Mouse (Mus musculus) A20 (cell line): ENCODE measurements around the gene Irf2.

Source experiments
- DNase-seq: peaks from one replicate; pipeline ENCODE4 v3.0.0-alpha.2; 2011; ENCODE audit warnings: low read depth, low spot score

Gene Irf2

DNA sequence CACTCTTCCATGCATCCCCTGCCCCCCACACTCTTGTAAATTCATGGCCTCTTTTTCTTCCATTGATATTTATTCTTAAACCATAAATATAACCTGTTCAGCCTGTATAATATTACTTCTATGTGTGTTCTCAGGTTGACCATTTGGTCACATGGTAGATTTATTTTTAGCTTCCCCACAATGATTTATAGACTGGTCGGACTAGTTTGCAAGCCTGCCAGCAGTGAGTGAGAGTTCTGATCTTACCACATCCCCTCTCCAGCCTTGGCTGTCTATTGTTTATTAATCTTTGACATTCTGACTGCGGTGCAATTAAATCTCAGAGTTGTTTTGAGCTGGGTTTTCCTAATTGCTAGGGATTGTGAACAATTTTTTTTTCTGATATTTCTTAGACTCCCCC lies 60.2 kb downstream of the Irf2 start:
- peak; percentile 33 for DNase-seq

DNA sequence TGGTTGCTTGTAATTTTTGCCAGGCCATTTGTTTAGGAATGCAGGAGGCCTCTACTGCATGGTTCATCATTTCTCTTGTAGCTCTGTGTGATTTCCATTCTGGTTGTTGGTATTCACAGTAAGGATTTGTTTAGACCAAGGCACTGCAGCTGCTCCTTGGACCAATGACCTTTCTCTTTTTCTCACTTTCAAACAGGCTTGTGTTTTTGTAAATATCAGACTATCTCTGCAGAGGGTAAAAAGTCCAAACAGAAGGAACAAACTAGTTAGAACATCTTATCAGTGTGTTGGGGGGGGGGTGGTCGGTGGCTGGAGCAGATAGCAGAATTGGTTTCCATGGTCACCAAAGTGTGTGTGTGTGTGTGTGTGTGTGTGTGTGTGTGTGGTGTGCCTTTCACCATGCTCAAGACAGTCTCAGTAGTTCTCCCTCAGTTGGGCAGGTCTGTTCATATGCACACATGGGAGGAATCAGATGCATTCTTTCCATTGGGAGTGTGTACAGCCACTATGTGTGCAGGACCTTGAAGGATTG lies 61.7 kb downstream of the Irf2 start:
- no peak for DNase-seq

DNA sequence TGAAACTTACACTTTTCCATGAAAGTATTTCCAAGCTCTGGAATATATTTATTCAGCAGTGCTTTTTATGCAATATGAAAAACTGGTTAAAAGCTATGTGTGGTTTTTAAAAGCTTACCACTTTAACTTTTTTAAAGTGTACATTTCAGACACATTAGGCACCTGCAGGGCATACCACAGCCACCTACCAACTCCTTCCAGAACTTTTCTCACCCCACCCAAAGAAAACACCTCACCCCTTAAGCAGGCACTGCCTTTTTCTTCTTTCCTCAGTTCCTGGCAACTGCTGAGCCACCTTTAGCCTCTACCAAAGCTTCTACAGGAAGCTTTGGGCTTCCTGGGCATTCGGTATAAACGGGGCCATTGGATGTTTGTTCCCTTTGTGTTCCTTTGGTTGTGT lies 62.5 kb downstream of the Irf2 start:
- no peak for DNase-seq

DNA sequence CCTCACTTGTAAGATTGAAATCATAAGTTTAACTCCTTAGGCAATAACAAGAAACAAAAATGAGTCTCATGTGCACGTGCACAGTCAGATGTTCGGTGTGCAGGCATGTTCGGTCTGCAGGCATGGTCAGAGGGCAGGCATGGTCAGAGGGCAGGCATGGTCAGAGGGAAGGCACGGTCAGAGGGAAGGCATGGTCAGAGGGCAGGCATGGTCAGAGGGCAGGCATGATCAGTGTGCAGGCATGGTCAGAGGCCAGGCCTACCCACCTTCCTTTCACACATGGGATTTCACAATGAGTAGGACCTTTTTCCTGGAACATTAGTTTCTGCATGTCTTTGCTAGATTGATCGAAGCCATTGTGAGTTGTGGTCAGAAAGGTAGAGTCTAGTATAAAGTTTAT lies 65.2 kb downstream of the Irf2 start:
- no peak for DNase-seq

DNA sequence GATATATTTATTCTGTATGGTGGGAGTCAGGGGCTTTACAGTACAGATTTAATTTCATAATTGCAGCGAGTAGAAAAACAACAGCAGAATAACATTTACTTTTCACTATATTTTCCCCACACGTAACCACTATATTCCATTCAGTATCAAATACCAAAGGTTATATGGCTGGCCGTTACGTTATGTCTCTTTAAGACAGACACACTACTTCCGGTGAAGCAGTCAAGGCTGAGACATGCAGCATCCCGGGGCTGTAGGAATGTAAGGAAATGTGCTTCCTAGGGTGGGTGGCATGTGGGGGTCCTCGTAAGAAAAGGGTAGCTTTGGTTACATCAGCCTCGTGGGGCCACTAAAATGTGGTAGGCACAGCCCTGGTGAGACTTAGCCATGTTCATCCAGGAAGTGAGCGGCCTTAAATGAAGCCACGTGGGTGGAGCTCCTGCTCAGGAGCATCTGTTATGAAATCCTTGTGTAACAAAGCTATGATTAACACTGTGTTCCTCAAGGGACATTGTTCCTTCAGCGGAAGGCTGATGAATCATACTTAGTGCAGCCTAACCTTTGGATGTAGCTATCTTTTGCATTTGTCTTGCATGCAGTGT lies 71.6 kb downstream of the Irf2 start:
- no peak for DNase-seq

DNA sequence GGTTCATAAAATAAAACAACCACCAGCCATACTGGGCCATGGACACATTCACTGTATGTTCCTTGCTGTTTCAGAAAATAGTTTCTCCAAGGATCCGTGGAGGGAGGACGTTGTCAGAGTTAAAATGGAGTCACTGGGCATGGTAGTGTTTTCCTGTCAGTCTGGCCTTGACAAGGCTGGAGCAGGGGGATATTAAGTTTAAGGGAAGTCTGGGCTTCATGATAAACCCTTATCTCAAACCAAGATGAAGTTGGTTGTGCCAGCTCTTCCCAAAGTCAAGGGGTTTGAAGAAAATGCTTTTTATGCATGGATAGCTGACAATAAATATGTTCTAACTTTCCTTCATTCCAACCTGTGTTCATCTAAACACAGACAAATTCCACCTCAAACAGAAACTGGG lies 72.4 kb downstream of the Irf2 start:
- no peak for DNase-seq

DNA sequence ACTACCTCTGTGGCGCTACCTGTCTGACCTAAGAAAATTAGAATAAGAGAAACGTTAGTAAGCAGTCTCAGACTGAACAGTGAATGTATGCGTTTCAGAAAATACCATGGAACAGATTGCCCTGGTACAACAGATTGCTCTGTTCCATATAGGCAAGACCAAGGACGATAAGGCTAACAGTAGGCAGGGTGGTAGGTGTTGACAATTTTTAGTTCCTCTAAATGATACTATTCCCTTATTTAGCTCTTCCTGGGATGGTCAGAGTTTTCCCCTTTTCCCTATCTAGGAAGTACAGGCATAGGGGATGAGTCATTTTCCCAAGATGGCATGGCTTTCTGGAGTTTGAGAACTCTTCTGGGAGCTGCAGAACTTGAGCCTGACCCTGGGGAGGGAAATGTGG lies 73.4 kb downstream of the Irf2 start:
- DNase-seq: no peak

DNA sequence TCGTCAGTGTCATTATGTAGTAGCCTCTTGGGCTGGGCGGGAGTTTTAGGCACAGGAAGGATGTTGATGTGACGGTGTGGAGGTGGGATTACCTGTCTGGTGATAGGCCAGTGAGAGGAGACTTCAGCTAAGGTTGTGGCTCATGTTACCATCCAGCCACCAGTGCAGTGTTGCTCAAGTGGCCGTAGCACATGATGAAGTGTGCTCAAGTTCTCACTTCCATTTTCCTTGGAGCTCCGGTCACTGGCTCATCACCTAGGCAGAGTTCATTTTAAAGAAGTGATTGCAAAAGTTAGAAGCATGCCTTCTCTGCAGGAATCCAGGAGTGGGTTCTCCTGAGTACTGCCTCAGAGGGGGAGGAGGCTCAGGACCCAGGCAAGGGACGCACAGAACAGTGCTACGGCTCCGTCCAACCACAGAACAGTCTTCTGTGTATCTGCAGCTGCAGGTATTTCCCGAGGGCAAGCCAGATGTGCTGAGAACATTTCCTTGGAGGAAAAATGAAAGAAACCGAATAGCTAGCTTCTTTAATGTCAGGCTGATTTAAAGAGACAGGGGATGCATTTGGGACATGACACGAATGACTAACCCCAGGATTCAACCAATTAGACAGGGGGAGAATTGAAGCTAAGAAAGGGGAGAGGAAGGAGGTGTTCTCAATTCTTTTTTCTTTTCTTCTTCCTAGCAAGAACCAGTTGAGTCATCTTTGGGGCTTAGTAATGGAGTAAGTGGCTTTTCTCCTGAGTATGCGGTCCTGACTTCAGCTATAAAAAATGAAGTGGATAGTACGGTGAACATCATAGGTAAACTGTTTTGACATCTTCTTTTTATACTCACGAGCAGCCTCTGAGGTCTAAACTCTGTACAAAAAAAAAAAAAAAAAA lies 78.8 kb downstream of the Irf2 start:
- DNase-seq: no peak

DNA sequence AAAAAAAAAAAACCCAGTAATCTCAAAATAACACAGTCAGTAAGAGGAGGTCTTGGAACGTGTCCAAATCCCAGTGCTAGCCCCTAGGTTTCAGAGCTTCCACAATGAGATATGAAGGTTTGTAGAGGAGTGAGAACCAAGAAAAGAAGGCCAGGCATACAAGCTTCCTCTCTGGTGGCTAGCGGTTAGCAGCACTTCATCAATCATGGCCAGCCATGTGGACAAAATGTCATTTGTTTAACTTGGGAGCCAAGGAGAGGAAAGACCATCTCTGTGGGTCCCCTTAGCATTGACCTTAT lies 79.4 kb downstream of the Irf2 start:
- no peak for DNase-seq

DNA sequence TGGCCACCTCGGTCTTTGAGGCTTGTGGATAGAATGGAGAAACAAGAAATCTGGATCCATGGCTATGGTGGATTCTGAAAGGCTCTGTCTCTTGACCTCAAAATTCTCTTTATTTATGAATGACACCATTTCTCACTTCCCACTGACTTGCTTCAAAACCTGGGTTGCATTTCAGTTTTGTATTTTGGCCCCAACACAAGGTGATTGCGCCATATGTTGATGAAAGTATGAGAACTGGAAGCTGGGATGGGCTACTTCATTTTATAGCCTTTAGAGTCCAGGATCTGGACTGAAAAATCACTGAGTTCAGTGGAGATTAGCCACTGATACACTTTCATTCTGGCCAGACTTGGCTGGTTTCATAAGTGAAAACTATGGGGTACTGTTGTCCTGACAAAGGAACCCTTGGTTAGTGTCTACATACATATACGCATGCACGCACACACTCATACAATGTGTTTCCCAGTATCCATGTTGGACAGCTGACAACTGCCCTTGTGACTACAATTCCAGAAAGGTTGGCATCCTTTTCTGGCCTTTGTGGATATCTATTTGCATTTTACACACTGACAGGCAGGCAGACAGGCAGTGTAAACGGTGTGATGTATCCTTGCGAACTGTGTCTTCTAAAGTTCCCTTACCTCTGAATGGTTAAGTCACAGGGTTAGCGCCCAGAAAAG lies 89.3 kb downstream of the Irf2 start:
- DNase-seq: no peak

DNA sequence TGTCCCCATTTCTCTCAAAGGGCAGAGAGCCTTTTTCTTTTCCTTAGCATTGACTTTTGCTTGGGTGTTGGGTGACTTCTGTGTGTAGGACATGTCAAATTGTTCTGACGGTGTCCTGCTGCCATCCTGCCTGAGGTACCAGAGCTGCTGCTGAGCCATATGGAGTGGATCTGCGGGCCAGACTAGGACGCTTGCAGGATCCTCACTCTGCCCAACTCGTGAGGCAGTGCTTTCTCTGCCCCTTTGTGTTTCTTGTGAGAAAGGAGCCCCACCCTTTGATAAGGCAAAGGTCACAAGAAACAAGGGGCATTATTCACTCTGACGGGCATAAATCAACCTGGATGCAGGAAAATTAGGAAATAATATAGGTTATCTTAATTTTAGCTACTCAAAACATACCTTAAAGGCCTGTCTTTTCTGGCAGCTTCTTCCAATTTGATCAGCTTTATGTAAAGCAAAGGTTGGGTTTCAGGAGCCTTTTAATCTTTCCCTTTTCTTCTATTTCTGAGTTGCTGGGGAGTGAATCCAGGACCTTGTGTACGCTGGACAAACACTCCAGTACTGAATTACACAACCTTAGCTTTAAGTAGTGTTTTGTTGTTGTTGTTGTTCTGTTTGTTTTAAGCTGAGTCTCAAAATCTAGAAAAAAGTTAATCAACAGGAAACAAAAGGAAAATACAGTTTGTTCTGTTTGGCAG lies 90.0 kb downstream of the Irf2 start:
- DNase-seq: no peak

DNA sequence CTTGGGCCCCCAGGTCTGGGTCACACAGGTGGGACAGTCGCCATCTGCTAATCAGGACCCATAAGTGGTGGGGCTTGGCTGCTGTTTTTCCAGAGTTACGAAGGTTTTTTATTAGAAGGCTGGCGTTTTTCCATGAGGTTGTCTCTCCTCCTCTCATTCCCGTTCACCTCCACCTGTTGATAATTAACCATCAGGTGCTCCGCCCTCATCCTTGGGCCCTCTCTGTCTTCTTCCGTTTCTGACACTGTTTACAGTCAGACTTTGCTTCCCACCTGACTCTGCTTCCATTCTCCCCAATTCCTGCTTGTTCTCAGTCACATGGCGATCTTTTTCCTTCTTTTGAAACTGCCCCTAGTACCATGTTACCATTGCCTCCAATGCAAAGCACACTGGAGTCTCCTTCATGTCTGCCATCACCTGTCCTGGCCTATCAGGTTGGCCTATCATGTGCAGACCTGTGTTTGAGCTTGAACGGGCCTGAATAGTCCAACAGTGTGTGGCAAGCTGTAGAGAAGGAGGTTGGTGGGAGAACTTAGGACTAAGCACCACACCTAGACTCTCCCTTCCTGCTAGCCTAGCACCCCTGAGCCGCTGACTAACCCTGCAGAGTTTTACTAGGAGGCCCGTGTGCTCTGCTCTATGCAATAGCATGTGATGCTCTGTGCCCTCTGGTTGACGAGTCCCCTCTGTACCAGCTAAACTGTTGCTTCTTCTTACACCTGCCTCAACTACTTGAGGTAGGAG lies 90.8 kb downstream of the Irf2 start:
- no peak for DNase-seq

DNA sequence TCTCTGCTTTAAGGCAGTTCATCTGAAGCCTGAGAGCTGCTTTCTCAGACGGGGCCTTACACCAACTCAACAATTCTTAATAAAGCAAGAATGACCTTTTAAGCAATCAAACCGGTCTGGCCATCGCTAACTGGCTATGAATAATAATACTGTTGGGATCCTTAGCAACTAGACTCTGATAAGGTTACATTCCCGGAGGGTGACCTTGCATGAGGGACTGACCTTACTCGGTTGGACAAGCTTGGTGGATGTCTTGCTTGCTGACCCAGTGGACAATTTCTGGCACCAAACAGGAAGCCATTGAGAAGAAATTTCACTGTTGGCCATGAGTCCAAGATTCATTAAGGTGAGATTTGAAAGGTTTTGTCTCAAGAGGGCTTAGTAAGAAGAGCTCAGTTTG lies 92.4 kb downstream of the Irf2 start:
- DNase-seq: no peak

DNA sequence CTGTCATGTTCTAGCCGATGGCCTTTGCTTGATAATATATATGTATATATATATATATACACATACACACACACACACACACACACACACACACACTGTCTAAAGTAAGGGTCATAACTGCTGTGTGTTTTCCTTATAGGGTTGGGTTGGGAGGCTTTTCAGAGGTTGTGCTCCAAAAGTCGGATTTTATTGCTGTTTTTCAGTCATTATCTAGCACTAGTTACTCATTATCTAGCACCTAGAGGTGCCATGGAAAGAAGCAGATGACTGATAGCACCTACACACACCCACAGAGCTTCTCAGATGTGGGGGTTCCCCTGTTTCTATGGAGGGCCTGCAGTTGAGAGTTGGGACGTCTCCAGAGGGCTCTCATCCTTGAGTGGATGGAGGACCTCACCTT lies 92.9 kb downstream of the Irf2 start:
- no peak for DNase-seq

DNA sequence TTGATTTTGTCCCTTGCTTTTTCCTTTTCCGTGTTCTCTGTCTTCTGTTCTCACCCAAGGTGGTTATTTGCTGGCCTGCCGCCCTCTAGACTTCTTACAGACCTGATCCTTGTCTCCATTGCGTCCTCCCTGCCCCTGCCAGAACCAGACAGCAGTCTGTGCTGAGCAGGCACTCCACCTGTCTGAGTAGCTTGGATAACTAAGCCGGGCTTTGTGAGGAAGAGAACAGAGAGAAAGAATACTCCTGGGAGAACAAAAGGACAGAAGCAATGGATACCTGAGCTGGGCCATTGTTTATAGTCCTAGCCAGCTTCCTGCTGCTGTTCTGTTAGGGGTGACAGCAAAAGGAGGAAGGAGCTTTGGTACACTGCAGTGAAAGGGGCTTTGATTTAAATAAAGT lies 94.2 kb downstream of the Irf2 start:
- no peak for DNase-seq

DNA sequence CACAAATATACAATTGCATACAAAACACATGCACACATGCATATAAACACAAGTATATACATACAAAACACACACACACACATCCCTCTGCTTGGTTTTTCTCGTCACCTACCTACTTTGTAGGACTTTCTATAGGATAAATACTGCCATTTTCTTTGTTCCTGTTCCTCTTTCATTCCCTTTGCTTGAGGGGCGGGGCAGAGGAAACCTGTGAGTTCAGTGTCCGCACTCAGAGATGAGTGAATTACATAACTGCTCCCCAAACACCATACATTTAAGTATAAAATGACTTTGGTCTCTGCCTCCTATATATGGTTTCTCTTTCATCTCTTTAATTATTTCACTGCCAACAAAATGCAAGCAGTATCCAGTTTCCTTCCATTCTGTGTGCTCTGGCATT lies 94.9 kb downstream of the Irf2 start:
- DNase-seq: no peak

DNA sequence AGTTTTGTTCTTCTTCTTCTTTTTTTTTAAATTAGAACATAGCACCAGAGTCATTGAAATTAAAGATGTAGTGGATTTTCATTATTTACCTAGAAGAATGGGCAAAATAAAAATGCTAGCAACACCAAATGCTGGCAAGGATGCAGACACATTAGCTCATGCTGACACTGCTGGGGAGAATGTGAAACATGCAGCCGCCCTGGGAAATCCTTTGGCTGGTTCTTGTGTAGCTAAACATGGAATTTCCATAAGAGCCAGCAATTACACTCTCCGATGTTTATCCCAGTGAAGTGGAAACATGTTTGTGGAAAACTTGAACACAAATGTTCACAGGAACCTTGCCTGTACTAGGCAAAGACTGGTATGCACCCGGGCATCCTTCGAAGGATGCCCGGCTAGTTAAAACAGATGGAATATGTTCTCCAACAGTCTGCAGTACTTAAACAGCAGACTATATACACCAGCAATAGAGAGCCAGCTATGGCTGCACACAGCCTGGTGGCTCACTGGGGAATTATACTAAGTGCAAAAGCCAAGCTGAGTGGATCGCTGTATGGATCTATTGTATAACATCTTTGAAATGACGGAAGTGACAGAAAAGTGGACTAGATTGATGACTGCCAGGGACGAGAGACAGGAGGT lies 96.6 kb downstream of the Irf2 start:
- DNase-seq: no peak

DNA sequence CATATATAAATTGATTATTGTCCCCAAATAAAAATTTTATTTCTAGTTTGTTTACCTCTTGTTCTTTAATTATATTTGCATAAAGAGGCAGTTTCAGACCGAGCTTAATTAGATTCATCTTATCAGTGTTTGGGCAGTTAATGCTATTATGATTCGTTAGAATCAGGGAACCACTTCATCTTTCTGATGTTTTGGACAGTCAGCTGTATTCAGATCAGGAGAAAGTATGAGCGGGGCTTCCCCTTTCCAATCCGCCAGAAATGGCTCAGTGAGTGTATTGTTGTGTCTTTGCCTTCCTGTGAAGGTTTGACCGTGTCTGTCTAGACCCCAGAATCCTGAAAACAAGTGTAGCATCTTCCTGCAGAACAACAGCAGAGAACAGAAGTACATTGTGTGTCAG lies 97.4 kb downstream of the Irf2 start:
- no peak for DNase-seq

DNA sequence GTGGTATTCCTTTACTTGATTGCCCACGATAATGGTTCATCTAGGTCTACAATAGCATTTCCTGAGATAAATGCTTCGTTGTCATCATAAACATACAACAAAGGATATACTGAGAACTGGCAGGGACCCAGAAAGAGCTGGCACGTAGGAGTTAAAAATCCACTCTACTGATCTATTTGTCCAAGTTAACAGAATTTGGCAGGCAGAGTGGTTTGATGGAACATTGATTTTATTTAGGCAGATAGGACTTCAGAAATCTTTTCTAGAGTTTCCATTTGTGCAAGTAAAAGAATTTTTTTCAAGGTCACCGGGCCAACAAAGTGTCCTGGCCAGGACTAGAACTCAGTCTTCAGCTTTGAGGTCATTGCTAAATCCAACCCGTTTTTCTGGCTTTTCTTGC lies 98.5 kb downstream of the Irf2 start:
- no peak for DNase-seq

DNA sequence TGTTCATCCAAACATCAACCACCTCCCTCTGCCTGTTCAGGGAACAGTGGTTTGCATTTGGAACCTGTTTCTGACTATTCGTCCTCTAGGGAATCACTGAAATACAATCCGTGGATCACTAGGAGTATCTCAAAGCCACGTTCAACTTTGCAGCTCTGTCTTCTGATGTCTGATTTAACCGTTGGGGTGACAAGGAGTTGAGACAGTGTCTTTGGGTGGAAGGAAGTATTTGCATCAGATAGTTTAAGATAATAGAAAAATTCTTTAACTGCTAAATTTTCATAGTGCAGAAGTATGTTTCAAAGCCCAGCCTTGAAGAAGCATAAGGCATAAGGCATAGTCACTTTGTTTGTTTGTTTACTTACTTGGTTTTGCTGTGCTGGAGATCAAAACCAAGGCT lies 100.9 kb downstream of the Irf2 start:
- no peak for DNase-seq

DNA sequence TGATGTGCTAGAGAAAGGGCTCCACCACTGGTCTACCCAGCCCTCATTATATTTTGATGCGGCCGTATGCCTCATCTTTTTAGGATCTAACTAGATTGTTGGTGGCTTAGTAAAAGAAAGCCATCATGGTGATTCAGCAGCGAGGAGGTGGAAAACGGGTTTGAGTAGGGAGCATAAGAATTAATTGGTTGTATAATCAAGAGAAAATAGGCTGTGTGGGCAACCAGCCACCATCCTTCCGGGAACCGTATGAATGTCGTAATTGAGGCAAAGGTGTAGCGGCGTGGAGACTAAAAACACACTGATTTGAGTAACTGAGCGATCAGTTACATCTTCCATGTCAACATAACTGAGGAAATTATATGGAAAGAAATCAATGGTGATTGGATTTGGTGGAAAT lies 101.3 kb downstream of the Irf2 start:
- DNase-seq: no peak
